Mouse (Mus musculus) ovary, postnatal 14 days (tissue): ENCODE data around the gene Krt2.

Experiments used
- DNase-seq: peaks from one replicate; pipeline ENCODE4 v3.0.0; 2022; ENCODE audit warnings: low spot score

The Krt2 gene

DNA sequence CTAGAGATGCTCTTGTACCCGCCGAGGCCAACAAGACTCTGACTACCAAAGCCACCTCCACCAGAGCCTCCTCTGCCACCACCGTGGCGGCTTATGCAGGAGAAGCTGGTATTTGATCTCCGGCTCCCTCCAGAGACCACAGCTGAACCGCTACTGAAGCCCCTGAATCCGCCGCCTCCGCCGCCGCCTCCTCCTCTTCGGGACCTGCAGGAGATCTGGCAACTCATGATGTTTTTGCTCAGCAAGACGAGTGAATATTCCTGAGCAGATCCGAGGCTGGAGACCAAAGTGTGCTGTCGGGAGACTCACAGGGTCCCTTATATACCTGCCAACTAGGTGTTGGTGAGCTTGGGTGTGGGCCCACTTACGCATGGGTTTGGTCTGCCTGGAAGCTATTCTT lies at the start of gene Krt2:
Krt2 (minus strand) TSS at position 295 of the 400 bp plus-strand sequence.
- DNase-seq, result no peak

DNA sequence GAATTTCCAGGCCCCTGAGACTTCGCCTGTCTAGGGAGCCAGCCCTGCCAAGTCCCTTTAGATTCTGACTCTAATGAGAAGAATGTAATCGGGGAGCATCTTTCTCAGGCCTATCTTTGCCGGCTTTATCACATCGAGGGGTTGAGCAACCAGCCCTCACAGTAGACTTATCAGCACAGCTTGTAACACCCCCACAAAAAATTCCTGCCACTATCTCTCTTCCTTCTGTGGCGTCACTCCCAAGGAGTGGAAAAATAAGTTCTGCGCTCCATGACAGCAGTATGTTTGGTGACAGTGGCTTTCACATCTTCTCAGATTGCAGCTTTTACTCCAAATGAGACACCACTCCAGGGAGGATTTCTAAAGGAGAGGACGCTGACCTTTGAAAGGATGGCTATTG lies 48.8 kb upstream of the Krt2 start:
- no peak for DNase-seq

DNA sequence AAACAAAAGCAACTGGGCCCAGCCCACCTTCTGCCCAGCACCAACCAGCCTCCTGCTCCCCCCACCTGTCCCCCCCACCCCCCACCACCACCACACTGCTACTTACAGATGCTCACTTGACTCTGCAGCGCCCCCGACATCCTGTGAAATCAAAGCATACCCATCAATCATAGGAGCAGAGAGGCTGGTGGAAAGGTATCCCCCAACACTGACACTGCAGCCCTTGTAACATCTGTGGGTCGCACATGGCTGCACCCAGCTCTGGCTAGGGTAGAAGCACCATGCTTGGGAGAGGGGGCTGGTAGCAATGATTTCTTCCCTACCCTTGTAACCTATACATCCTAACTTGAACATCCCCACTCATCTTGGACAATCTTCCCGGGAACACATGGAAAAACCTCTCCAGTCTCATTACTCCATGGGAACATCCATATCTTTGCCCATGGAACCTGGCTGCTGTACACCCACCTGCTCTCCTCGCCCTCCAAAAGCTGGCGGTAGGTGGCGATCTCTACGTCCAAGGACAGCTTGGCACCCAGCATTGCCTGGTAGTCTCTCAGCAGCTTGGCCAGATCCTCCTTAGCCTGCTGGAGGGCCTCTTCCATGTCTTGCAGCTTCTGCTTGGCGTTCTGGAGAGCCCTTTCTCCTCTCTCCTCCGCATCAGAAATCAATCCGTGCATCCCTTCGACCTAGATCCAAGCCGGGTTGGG lies 42.6 kb upstream of the Krt2 start:
- no peak for DNase-seq

DNA sequence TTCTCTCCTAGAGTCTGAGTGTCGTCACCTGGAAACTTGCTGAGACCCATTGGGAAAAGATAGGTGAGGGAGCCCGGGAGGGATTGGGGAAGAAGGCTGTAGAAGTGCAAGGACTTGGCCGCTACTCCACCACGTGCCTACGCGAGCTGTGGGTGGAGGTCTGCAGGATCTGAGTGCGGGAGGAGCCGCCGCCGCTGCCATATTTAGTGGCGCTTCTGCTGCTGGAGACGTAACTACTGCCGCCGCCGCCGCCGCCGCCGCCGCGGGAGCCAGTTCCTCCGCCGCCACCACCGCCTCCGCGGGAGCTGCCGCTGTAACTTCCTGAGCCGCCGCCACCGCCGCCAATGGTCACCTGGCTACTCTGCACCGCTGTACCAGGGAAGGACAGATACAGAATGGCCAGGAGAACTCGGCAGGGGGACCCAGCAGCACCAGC lies 41.8 kb upstream of the Krt2 start:
- DNase-seq, result no peak

DNA sequence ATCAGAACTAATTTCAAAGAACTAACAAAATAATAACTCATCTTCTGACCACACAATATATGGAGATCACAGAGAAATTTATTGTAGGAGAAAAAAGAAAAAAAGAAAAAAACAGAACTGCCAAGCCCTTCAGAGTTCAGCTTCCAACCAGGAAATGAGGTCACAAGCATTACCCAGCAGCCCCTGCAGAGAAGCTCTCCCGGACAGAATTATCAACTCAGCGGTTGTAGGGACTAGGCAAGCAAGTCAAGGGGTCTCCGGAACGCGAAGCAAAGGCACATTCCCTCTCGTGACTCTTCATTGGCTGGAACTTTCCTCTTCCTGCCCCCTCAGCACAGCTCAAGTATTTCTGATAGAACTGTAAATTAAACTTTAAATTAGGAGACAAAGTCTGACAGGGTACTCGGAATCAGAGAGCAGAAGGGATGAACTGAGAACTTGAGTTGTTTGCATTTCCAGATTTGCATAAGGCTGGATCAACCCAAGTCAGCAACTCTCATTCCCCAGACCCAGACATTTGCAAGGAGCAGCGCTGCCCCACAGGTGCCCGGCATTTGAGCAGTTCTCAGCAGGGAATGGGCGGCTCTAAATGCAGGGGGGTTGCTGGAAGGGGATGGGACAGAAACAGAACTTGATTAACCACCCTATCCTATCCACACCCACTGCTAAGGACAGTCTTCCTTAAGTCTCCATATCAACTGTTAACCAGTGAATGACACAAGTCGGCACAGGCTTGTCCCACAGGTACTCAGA lies 40.9 kb upstream of the Krt2 start:
- DNase-seq, result no peak

DNA sequence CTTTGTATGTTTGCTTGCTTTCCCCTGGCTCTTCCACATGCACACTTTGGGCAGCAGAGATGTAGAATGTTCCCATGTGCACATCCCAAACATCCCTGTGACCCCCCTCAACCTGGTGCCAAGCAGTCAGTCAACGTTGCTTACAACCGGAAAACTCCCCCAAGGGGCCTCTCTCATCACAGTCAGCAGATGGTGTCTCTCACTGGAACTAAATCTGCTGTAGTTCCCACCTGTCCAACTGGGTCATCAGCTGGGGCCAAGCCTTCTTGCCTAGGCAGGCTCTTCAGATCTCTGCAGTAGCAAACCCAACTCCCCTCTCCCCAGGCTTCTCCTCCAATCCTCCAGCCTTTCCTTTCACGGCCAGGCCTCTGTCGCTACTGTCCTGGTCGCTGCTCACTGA lies 38.7 kb upstream of the Krt2 start:
- DNase-seq, result no peak

DNA sequence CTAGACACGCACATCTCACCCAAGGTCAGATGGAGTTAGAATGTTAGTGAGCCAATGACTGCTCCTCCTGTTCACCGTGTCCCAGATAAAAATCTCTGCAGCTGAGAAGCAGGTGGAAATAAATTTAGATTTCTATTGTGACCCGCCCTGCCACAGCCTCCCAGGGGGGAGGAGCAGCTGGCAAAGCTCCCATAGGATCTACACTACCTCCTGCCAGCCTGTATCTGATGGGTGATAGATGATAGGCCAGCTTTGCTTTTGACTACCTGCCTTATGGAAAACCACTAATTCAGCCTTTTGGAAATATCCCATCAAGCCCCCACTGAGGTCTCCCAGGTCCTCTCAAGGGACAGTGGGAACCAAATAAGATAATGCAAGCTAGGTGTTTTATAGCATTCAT lies 37.8 kb upstream of the Krt2 start:
- no peak for DNase-seq

DNA sequence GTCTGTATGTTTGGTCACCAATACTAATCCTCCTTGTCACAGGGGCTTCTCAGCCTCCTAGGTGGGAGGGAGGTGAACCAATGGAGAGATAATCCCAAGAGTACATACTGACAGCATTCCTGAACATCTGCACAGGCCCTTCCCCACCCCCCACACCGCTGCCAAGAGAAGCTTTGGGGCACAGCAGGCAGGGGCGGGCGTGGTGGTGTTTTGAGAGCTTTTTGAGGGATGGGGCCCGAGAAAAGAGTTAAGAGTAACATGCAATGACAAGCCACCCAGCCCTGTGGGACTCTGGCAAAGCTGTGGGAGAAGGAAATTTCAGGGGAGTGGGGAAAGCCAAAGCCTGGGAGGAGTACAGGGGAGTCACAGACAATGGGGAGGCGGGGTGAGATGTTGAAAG lies 36.3 kb upstream of the Krt2 start:
- DNase-seq, result no peak

DNA sequence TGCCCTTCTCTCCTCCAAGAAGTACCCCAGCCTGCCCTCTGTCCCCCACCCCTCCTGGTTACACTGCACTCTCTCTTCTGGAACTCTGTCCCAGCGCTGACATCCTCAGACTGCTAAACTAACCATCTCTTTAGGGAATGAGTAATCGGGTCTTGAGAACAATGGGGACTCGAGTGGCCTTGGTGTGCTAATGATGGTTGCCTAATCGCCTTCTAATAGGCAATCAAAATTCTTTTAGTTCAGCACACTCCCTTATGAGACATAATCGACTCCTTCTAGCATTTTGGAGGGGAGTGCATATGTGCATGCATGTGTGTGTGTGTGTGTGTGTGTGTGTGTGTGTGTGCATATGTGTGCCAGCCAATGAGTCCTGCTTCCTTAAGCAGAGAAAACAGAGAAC lies 34.6 kb upstream of the Krt2 start:
- no peak for DNase-seq

DNA sequence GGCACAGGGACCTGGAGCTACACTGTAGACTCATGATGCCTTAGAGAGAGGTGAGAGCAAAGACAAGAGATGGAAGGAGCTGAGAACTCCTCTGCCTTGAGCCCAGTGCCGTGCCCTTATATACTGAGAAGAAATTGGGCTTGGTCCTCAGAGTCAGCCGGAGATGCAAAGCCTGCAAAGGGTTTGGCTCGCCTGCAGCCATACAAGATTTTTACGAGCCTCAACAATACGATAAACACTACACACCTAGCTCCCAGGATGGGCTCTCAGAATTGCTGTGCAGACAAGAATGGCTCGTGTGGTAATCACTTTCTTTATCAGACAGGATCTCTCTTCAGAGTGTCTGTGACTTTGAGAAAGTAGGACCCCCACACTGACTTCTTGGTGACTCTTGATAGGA lies 32.7 kb upstream of the Krt2 start, which contains the start of gene Krt1:
Krt1 (minus strand) TSS at position 101 of the 400 bp plus-strand sequence.
- DNase-seq, result no peak

DNA sequence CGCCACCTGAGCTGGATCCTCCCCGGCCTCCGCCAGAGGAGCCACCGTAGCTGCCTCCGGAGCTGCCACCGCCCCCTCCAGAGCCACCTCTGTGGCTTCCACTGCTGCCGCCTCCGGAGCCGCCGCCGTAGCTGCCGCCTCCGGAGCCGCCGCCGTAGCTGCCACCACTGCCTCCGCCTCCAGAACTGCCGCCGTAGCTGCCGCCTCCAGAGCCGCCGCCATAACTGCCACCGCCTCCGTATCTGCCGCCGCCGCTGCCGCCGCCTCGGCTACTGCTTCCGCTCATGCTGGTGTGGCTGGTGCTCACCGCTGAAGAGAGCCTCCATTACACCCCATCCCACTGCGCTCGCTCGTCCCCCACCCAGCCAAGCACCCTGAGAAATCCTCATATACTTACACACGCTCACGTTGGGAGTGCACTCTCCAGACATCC lies 28.0 kb upstream of the Krt2 start:
- DNase-seq, result peak; percentile 31

DNA sequence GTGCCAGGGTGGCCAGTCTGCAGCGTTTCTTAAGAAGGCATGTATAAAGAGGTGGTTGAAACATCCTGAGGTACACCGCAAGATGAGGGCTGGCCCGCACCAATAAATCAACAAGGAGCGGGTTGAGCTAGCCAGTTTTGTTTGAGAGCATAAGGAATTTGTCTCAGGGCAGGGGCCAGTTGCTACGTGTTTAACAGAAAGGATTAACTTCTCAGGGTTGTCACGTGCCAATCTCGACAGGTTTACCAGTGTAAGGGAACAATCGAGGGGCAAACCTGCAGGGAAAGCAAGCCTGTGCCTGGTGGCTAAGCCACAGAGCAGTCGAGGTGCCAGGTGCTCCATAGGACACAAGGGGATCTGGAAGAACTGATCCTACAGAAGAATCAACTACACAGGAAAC lies 25.2 kb upstream of the Krt2 start:
- DNase-seq, result no peak

DNA sequence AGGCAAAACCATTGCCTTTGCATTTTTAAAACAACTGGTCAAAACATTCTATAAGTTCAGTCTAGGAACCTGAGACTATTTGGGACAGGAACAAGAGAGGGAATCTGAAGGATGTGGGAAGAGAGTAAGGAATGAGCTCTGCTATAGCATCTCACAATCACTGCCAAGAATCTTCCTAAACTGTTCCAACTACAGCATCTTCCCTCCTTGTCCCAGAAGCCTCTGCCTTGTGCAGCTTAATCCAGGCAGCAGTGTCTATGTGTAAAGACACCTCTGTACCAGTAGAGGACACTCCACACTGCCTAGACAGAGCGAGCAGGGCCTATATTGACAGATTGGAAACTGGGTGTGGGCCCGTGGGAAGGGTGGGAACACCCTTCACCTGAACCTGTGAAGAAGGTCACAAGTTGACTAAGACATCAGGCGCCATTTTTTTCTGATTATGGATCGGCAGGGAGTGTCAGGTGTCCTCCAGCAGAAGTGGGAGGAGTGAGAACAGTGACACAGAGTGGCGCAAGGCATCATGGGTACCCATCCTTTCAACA lies 16.9 kb upstream of the Krt2 start:
- no peak for DNase-seq

DNA sequence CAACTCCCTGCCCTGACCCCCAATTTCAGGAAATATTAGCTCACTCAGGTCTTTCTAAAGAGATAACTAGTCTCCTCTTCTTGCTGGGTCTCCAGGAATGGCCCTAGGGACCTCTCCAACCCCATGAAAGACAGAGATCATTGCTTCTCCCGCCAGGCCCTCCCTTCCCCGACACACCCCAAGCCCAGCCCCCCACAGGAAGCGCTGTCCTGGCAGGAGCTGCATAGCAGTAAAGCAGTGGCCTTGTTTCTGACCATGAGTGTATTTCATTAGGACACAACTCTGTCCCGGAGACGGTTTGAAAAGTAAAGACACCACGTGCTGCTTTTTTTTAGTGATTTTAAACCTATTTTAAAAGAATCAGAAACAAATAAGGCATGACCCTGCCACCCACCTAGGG lies 15.2 kb upstream of the Krt2 start:
- no peak for DNase-seq

DNA sequence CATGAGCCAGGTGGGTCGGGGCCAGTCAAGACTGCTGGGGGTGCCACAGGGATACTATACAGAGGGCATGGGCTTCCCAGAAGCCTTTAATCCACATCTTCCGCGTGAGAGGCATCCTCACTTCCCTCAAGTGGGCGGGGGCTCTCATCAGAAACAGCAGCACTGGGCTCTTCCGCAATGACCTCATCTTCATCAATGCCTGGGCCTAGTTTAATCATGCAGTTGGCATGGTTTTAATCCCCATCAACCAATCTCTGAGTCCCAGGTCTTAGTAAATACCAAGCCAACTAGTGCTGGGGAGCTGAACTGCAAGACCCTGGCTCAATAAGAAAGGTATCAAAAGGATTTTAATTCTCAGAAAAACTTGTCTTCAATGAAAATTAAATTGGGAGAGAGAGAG lies 11.5 kb upstream of the Krt2 start:
- DNase-seq, result no peak

DNA sequence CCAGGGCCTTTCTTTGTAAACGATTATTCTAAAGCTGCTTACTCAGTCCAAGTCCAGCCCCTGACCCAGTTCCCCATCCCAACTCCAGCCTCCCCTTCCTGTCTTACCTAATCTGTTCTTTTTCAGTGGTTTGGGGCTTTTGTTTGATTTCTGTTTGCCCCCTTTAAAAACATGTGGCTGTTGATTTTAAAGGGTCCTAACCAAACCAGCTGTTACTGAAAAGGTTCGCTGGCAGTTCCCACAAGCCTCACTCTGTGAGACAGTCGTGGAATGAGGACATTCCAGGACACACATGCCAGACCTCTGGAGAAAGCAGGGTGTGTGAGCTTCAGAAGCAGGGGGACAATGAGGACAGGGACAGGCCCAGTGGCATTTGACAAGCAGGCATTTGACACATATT lies 3.8 kb upstream of the Krt2 start:
- DNase-seq, result no peak

DNA sequence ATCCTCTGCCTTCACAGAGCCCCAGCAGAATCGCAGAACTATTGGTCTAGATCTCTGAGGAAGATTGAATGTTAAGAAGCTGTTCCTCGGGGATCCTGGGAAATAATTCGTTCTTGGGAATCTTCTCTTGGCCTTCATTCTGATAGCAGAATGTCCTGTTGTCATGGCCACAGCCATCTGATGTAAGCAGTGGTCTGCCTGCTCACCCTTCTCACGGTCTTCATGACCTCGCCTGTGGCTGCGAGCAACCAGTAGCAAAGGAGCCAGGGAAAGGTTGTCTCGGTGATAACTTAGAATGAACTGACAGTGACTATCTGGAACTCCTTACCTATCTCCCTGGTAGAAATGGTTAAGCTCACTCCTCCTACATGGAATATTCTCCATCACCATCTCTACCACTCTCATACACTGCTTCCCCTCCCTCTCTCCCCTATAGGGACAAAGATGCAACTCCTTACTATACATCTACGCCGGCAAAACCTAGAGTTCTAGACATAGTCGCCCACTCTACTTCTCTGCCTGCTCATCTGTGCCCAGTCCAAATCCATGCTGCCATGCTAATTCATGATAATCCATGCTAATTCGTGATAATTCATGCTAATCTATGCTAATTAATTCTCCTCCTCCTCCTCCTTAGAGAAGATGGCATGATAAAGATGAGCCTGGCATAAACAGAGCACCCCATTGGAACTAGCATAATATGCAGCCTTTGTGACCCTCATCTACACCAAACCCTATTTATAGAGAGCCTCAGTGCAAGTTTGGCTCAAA lies 14.7 kb downstream of the Krt2 start:
- no peak for DNase-seq

DNA sequence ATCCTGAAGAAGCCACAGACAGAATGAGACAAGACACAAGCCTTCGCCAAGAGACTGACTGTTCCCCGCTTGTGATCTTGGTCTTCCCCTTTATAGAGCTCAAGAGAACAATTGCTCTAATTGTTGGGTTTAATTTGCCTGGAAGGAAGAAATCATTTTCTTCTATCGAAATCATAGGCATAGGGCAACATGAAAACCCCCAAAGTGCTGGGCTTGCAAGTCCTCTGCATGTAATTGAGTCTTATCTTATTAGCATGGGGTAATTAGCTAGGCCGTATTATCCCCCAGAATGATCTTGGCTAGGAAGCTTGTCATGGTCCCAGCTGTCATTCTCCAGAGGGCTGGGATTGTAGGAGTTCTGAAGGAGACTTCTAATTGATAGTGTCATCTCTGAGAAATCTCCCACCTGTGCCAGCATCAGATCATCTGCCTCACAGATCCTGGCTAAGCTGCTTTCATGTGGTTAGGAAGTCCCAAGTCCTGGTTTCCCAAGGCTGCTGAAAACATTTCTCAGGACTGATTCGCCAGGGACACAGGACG lies 15.6 kb downstream of the Krt2 start, which contains the start of gene Krt73:
Krt73 (minus strand) TSS at position 51 of the 540 bp plus-strand sequence.
- no peak for DNase-seq

DNA sequence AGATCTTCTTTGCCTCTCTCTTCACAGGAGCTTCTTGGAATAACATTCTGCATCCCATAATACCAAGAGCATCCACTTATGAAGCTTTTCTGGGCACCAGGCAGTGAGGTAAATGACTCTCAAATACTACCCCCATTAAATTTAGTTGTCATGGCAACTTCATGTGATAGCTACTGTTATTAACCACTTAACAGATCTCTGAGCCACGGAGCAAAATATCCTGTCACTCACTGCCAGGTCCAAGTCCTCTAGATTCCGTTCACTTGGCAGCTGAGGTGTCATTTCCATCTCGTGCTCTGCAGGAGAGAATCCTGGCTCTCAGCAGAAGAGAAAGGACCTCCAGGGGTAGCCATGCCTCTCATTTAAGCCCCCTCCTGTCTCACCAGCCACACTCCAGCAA lies 27.1 kb downstream of the Krt2 start:
- no peak for DNase-seq

DNA sequence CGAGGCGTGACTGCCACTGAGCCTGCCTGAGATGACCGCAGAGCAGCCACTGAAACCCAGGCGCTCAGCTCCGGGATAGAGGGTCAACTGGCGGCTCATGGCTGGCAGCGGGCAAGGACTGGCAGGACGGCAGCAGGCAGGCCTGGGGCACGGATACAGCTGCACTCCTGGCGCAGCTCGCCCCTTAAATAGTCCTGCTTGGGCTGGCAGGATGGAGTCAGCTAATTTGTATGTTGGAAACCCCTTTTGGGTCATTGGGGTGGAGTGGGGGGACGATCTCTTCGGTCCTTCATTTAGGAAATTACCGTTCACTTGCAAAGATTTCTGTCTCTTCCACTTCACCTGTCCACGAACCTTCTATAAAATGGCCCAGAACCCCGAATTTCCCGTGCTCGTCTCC lies 31.6 kb downstream of the Krt2 start, which contains the start of gene Krt72:
Krt72 (minus strand) TSS at position 101 of the 400 bp plus-strand sequence.
- DNase-seq, result no peak

DNA sequence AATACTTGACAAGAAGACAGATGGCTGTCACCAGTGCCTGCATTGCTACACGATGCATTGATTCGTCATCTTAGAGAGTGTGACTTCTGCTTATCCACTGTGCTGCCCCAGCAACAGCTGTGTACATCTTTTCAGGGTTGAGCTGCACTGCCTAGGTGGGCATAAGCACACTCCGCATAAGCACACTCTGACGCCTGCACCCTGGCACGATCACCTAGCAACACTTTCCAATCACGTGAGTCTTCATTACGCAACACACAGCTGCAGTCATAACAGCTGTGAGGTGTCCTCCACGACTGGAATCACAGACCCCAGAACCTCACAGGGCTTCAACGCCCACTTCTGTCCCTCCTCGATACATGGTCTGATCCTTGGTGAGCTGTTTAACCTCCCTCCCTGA lies 44.5 kb downstream of the Krt2 start:
- no peak for DNase-seq

DNA sequence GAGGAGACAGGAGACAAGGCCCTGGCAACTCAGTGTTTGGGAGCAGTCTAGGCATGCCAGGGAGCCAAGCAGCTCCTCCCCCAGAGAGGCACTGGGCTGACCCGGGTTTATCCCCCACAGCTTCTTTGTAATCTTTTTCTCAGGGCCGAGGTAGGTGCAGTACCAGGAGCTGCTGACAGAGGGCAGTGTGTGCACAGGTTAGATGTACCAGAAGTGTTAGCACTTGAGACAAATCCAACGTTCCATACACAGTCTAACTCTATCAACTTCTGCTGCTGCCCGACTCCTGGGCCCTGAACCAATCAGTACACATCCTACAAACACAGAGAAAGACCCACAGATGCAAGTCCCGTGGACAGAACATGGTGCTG lies 45.3 kb downstream of the Krt2 start:
- DNase-seq, result peak; percentile 95
